Comparison of ENCODE assay signal across 7 mouse cellular contexts in genomic region chr3:49377571-49377970, GRCm38 (mm10).
A peak's percentile ranks its signal among the peaks of the same experiment; 100 is the strongest.
ATAC-seq lines count a peak whose summit lies in the region.
"Not testable (repeated sequence)": the region's sequence is repeated elsewhere in the genome, so short reads cannot be mapped to it uniquely, and the experiment has no call there.

No protein-coding gene starts in this region.

- peak; percentile 58; the same call in 1 of the 2 replicates for ATAC-seq in forebrain, embryonic 12.5 days (ENCODE audit: low FRiP score)
- 0 out of 2 replicates have a peak, but pooled peaks have one; percentile 17 for ATAC-seq in granulocyte monocyte progenitor cell, adult 5-6 weeks (replicated peaks; ENCODE audit: poor library complexity, severe bottlenecking)
- peak; percentile 68; the same call in 1 of the 2 replicates for ATAC-seq in hindbrain, embryonic 15.5 days (ENCODE audit: low FRiP score, low read depth)
- ATAC-seq in kidney, embryonic 14.5 days (ENCODE audit: low FRiP score, low TSS enrichment), result 0 out of 2 replicates have a peak, but pooled peaks have one; percentile 75
- ATAC-seq in megakaryocyte-erythroid progenitor cell, adult 5-6 weeks (replicated peaks; ENCODE audit: low FRiP score, low TSS enrichment, poor library complexity, severe bottlenecking), result 0 out of 2 replicates have a peak, but pooled peaks have one; percentile 44
- peak; percentile 70; the same call in 1 of the 2 replicates for ATAC-seq in midbrain, embryonic 13.5 days
- 0 out of 2 replicates have a peak, but pooled peaks have one; percentile 51 for ATAC-seq in midbrain, embryonic 16.5 days

- H3K4me3 ChIP-seq in forebrain, embryonic 12.5 days (replicated peaks); hindbrain, embryonic 15.5 days; kidney, embryonic 14.5 days (ENCODE audit: low read length); midbrain, embryonic 13.5 days (replicated peaks); midbrain, embryonic 16.5 days (ENCODE audit: low read depth, low read length): not testable (repeated sequence)

- not testable (repeated sequence) for H3K4me2 ChIP-seq in forebrain, embryonic 12.5 days; hindbrain, embryonic 15.5 days; kidney, embryonic 14.5 days (replicated peaks; ENCODE audit: low read depth, low read length); midbrain, embryonic 13.5 days (replicated peaks); midbrain, embryonic 16.5 days (ENCODE audit: low read length)

- H3K27me3 ChIP-seq in forebrain, embryonic 12.5 days; hindbrain, embryonic 15.5 days; kidney, embryonic 14.5 days (ENCODE audit: control insufficient read depth, insufficient read depth, low read length); midbrain, embryonic 13.5 days; midbrain, embryonic 16.5 days (ENCODE audit: control insufficient read depth, insufficient read depth, low read depth, low read length): not testable (repeated sequence)

- H3K4me1 ChIP-seq in forebrain, embryonic 12.5 days; hindbrain, embryonic 15.5 days (replicated peaks); kidney, embryonic 14.5 days (ENCODE audit: control insufficient read depth, insufficient read depth, low read length); midbrain, embryonic 13.5 days (replicated peaks); midbrain, embryonic 16.5 days (ENCODE audit: control insufficient read depth, insufficient read depth, low read length): not testable (repeated sequence)

- H3K9me3 ChIP-seq in forebrain, embryonic 12.5 days; hindbrain, embryonic 15.5 days; kidney, embryonic 14.5 days (ENCODE audit: control insufficient read depth, low read length); midbrain, embryonic 13.5 days; midbrain, embryonic 16.5 days (replicated peaks; ENCODE audit: control insufficient read depth, low read length, poor library complexity, severe bottlenecking): not testable (repeated sequence)

- not testable (repeated sequence) for H3K36me3 ChIP-seq in forebrain, embryonic 12.5 days (replicated peaks); hindbrain, embryonic 15.5 days; kidney, embryonic 14.5 days (ENCODE audit: control insufficient read depth, insufficient read depth, low read length); midbrain, embryonic 13.5 days; midbrain, embryonic 16.5 days (ENCODE audit: control insufficient read depth, insufficient read depth, low read length)

- H3K9ac ChIP-seq in forebrain, embryonic 12.5 days; hindbrain, embryonic 15.5 days; kidney, embryonic 14.5 days (ENCODE audit: low read depth, low read length); midbrain, embryonic 13.5 days (replicated peaks); midbrain, embryonic 16.5 days (ENCODE audit: low read depth, low read length): not testable (repeated sequence)

- 80% methylated on average over 4 of the region's 4 CpGs for WGBS in forebrain, embryonic 12.5 days
- 100% methylated on average over 4 of the region's 4 CpGs for WGBS in hindbrain, embryonic 15.5 days
- WGBS in kidney, embryonic 14.5 days, result 66% methylated on average over 3 of the region's 4 CpGs
- 91% methylated on average over 3 of the region's 4 CpGs for WGBS in midbrain, embryonic 13.5 days
- WGBS in midbrain, embryonic 16.5 days, result 100% methylated on average over 2 of the region's 4 CpGs

- H3K27ac ChIP-seq in forebrain, embryonic 12.5 days; hindbrain, embryonic 15.5 days (replicated peaks); kidney, embryonic 14.5 days (ENCODE audit: low read depth, low read length); midbrain, embryonic 13.5 days; midbrain, embryonic 16.5 days (ENCODE audit: low read length): not testable (repeated sequence)

Comparison
In these comparisons a context has a peak if more than half of its experiments do, and no peak if none do; other contexts are left out.
1. ATAC-seq: peak in every context shown above with its lines; median percentile 75 in kidney, embryonic 14.5 days; 70 in midbrain, embryonic 13.5 days; 68 in hindbrain, embryonic 15.5 days; 58 in forebrain, embryonic 12.5 days; 51 in midbrain, embryonic 16.5 days; 44 in megakaryocyte-erythroid progenitor cell, adult 5-6 weeks; 17 in granulocyte monocyte progenitor cell, adult 5-6 weeks.